Mouse (Mus musculus) erythroid progenitor cell, adult 5-6 weeks (primary cell): ENCODE results near the gene Svop. TPM values are rescaled to one million over a fixed set of nuclear protein-coding genes. Genes with fewer than 3 reads are reported as not detected.

ENCODE experiments used
- ATAC-seq: replicated peaks from 2 replicates; pipeline ENCODE4 v1.8.0; 2016; ENCODE audit warnings: moderate number of reproducible peaks, mild to moderate bottlenecking, moderate TSS enrichment, inconsistent platforms; ENCODE audit not compliant: poor library complexity, low FRiP score, severe bottlenecking
- total RNA-seq, 2 experiments: library from RNA; stranded (forward) in 1 of 2; stranded (reverse) in 1 of 2; fragments of 150-400 nt in 1 of 2; fragments of 186-747, 209-891 nt in 1 of 2; gene quantifications; 2 replicates each; pipeline versions ENCODE4 v1.2.3 to v1.2.4; 2015 to 2017; ENCODE audit warnings: low replicate concordance in 2 of 2

Svop gene
- total RNA-seq (2015; ENCODE audit: low replicate concordance) (not detected in 2 replicates), total RNA-seq (2017; ENCODE audit: low replicate concordance) (0.13 TPM in 1 of 2 replicates, not detected in the other)

GRCm38 (mm10) chr5:114091057-114091807 lies at the start of gene Svop:
Gene Svop, minus strand, starts transcription at chr5:114091570.
- no peak for ATAC-seq

- ATAC-seq, result no peak
Observed at GRCm38 (mm10) chr5:114139175-114139574, 47.8 kb upstream of the Svop start.

- no peak for ATAC-seq
Observed at GRCm38 (mm10) chr5:114138277-114139164, 47.2 kb upstream of the Svop start.

DNA sequence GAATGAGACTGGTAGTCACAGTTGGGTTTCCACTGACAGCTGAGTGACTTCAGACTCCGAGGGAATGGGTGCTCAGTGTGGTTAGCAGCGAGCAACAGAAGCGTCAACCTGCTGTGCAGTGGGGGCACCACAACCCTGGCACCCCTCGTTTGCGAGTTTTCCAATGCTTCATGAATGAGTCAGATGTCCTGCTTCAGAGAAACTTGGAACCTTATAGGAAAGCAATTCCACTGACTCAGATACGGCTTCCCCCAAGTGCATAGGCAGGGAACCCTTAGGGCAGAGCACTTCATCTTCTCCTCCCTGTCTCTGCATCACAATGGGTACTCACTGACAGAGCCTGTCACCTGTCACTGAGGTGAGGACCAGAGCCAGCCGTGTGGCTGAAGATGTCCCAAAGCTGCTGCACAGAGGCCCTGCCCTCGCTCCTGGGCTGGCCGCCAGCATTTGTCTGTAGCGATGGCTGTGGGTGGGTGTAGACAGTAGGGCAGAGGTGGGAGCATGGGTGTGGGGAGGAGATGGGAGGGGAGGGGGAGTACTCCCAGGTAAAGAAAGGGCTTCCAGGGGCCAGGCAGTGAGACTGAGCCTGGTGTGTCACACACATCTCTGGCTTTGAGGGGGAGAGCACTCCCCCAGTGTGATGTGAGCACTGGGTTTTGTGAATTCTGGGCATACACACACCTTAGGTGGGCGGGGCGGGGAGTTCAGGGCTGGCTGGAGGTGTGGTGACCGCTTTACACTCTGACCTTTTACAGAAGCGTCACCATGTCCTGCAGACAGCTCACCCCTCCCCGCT lies 46.3 kb upstream of the Svop start:
- no peak for ATAC-seq

- ATAC-seq, result no peak
Observed at GRCm38 (mm10) chr5:114135516-114135915, 44.1 kb upstream of the Svop start.

DNA sequence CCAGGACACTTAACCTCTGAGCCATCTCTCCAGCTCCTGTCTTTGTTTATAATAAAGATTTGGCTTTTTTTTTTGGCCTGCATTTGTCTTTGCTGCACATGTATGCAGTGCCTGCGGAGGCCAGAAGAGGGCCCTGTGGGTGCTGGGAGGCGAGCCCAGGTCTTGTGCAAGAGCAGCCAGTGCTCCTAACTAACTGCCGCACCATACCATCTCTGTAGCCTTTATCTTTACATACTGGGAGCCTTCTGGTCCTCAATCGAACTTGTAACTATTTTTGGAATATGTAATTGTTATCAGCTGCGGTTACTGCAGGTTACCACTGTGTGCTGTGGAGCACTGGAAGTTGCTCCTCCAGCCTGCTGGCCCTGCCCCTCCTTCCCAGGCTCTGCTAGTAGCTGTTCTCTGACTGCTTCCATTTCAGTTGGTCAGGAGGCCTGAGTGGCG lies 42.7 kb upstream of the Svop start:
- peak; percentile 41; the same call in 1 of the 2 replicates for ATAC-seq

GRCm38 (mm10) chr5:114132841-114133240 lies 41.5 kb upstream of the Svop start:
- no peak for ATAC-seq

DNA sequence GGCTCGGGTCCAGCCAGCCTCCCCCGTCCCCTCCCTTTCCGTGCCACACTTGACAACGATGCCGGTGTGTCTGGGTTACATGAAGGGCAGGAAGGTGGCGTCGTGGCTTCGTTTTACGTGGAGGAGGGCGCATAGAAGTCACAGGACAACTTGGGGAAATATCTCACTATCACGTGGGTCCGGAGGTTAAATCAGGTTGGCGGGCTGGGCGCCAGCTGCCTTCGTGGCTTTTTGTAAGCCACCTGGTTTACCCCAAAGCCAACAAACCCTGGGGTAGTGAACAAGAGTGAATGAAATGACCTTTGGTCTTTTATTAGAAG lies 40.1 kb upstream of the Svop start:
- no peak for ATAC-seq

DNA sequence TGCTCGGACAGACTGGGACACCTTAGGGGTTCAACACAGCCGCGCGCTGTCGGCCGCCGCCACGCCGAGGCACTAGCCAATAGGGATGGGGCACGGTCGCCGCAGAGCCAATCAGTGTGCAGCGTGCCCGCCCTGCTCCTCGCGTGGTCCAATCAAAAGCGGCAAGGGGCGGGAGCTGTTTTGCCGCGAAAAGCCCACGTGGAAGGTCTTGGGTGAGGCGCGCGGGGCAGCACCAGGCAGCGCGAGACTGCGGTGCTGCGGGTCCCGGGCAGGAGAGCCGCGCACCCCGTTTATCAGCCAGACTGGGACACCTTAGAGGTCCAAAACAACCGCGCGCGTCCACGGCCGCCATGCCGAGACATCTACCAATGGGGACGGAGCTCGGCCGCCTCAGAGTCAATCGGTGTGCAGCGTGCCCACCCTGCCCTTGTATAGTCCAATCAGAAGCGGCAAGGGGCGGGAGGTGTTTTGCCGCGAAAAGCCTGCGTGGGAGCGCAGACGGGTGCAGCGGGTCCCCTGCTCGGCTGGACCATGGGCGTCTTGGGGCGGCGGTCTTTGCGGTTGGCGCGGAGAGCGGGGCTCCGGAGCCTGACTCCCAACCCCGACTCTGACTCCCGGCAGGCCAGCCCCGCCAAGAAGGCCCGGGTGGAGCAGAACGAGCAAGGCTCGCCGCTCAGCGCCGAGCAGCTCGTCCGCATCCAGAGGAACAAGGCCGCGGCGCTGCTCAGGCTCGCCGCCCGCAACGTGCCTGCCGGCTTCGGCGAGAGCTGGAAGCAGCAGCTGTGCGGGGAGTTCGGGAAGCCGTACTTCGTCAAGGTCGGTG lies 39.5 kb upstream of the Svop start:
- ATAC-seq, result peak; percentile 88

DNA sequence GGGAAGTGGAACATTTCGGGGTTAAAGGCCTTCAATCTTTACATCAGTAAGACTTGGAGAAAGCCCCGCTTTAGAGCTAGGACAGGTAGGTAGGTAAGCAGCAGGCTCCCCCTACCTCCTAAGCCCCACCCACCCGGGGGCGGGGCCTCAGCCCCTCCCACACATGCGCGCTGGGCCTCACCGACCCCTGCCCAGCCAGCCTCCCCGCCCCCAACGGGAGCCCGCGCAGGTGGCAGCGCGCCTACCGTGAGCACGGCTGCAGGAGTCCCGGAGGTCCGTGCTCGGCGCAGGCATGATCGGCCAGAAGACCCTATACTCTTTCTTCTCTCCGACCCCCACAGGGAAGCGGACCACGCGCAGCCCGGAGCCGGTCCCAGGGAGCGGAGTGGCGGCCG lies 38.8 kb upstream of the Svop start, which contains the start of gene Ung:
TSS of gene Ung (plus strand) at position 176 of the 395 bp plus-strand sequence.
- ATAC-seq, result no peak

DNA sequence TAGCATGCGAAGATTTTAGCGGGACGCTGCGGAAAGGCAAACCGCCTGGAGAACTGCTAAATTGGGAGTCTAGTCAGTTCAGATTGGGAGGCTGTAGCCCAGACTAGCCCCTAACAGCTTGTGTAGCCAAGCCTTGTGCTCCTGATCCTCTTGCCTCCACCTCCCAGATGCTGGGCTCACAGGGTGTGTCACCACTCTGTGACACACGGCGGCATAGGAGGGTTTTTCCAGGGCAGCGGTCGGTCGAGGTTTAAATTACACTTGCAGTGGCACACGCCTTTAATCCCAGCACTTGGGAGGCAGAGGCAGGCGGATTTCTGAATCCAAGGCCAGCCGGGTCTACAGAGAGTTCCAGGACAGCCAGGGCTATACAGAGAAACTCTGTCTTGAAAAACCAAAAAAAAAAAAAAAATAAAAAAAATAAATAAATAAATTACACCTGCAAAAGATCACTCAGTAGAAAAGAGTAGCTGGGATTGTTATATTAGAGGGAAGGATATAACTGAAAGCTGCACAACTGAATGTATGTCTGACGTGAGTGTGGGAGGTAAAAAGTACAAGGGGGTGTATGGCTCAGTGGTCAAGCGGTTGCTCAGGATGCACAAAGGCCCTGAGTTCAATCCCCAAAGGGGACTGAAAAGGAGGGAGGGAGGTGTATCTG lies 38.3 kb upstream of the Svop start:
- no peak for ATAC-seq

- ATAC-seq, result peak; percentile 57
Observed at GRCm38 (mm10) chr5:114127374-114128349, 36.3 kb upstream of the Svop start, which contains the start of gene Alkbh2. Gene Alkbh2, minus strand, starts transcription at chr5:114128218.

GRCm38 (mm10) chr5:114126499-114127244 lies 35.3 kb upstream of the Svop start:
- no peak for ATAC-seq

DNA sequence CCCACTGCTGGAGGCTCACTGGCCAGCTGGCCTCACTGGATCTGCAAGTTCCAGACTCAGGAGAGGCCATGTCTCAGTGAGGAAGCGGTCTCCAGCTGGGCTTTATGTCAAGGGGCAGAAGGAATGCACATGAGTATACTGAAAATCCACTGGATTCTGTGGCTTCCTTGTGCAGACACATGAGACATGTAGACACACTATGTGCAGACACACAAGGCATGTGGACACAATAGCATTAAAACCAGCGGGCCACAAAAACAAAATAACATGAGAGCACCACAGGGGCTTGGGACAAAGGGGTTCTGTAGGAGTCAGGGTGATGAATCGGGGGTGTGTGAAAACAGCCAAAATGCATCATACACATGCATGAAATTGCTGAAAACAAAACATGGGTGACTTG lies 34.6 kb upstream of the Svop start:
- no peak for ATAC-seq

DNA sequence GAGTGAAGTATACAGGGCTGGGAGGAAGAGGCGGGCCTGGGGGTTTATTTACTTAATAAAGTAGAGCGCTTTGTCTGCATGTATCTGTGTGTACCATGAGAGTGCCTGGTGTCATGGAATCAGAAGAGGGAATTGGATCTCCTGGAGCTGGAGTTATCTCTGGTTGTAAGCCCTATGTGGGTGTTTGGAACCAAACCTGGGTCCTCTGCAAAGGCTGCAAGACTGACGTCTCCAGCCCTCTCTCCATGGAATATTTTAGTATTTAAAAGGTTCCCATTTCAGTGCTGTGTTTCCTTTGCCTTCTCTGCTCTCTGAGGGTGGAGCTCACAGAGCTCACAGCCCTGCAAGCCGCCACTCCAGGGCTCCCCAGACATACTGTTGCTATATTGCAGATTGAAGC lies 28.4 kb upstream of the Svop start:
- ATAC-seq, result no peak

DNA sequence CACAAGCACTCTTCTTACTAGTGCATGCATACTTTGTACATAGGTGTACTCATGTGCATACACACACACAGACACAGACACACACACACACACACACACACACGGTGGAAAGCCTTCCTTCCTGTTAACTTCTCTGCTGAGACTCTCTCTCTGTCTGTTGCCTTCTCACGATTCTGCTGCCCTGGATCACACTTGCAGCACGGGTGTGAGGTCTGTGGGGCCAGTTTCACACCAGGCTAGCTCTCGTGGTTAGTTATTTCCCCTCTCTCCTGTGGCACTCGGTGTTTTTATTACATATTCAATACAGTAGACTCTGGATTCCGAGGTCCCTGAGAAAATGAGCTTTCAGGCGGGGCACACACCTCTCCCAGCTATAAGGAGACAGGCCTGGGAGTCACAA lies 25.2 kb upstream of the Svop start:
- ATAC-seq, result no peak

GRCm38 (mm10) chr5:114115030-114115429 lies 23.7 kb upstream of the Svop start:
- no peak for ATAC-seq
